Mouse (Mus musculus) adipocyte (in vitro differentiated cells): ENCODE data around the gene Dnajc3.

ENCODE experiments used
- DNase-seq: peaks from one replicate; pipeline ENCODE4 v3.0.0-alpha.2; 2016; ENCODE audit warnings: low spot score

Dnajc3 gene

GRCm38 (mm10) chr14:118937533-118938492, at the start of gene Dnajc3:
Gene Dnajc3, plus strand, starts transcription at chr14:118937976.
- peak; percentile 97 for DNase-seq

GRCm38 (mm10) chr14:118890101-118890500, 47.7 kb upstream of the Dnajc3 start:
- DNase-seq: no peak

- DNase-seq: no peak
Observed at GRCm38 (mm10) chr14:118895228-118895627, 42.5 kb upstream of the Dnajc3 start.

- DNase-seq: no peak
Observed at GRCm38 (mm10) chr14:118895655-118896054, 42.1 kb upstream of the Dnajc3 start.

DNA sequence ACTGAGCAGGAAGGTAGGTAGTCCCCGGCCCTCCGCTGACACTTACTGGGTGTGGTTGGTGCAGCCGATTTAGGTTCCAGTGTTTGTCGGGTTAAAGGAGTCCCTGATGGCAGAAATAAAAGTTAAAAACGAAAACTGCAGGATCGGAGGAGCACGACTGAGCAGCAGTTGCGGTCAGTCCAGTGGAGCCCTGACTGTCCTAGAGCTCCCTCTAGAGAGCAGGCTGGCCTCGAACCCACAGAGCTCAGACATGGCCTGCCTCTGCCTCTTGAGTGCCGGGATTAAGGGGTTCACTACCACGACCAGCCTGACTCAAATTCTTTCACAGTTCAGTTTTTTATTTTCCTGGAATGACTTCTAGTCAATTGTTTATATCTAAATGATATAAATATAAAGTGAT, 37.8 kb upstream of the Dnajc3 start:
- DNase-seq: no peak

GRCm38 (mm10) chr14:118900911-118901310, 36.9 kb upstream of the Dnajc3 start:
- no peak for DNase-seq

DNA sequence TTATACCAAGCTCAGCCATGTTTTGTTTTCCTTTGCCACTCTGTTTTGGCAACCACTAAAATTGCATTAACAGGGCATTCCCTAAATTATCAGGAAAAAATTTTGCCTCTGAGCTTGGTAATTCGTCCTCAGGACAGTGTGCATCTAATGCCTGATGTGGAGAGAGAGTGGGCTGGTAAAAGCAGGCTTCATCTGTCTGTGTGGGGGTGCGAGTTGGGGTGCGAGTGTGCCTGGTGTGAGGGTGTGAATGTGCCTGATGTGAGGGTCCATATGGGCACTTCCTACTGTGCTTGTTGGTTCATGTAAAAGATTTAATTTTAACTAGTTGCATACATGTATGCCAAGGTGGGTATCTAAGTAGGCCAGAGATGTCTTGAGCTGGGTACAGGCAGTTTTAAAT, 34.4 kb upstream of the Dnajc3 start:
- no peak for DNase-seq

- DNase-seq: no peak
Observed at GRCm38 (mm10) chr14:118903867-118904562, 33.8 kb upstream of the Dnajc3 start.

- DNase-seq: no peak
Observed at GRCm38 (mm10) chr14:118907592-118907991, 30.2 kb upstream of the Dnajc3 start.

DNA sequence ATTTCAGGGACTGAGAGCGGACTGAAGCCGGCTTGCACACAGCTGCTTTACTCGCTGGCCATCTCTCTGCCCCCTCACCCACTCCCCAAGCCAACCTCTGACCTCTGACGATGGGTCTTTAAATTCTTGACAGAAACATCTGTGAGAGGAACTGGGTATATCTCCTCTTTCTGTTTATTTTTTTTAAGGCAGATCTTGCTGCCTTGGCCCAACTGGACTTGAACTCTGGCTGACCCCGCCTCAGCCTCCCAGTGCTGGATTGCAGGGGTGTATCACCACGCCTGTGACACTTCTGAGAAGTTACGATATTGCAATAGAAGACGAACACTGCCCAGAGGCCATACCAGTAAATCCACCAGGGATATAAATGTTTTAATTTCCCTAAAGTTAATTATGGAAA, 27.9 kb upstream of the Dnajc3 start:
- DNase-seq: peak; percentile 32

DNA sequence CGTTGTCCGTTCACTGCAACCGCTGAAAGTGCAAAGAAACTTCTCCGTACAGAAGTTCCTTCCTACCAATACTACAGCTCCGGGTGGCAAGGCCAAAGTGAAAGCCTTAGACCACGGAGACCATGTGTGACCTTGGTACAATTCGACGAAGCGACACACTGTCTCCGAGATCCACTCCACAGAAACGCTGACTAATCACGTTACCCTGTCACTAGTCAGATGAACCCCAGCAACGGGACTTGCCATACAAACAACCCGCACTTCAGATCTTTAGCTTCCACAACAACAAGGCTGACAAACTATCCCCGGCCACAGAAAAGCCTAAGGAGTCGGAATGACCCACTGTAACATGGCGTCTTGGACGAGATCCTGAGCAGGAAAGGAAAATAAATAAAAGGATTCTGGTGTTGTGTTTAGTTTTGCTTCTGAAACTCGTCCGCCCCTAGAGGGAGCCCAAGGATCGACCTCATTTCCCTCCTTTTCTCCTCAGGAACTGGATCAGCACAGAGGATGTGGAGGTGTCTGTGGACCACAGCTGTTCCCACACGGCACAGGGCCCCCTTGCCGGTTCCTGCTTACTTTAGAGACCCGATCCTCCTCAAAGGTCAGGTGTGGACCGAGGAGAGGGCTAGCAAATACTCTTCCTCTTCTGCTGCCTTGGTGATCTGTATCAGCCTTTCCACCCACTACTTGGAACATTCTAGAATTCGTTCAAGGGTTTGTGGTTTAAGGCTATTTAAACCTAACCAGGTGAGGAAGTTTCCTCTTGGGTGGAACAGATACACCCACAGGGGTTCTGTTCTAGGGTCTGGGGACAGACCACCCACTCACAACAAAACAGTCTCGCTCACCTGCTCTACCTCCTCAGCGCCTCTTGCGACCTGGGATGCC, 27.2 kb upstream of the Dnajc3 start:
- peak; percentile 67 for DNase-seq

DNA sequence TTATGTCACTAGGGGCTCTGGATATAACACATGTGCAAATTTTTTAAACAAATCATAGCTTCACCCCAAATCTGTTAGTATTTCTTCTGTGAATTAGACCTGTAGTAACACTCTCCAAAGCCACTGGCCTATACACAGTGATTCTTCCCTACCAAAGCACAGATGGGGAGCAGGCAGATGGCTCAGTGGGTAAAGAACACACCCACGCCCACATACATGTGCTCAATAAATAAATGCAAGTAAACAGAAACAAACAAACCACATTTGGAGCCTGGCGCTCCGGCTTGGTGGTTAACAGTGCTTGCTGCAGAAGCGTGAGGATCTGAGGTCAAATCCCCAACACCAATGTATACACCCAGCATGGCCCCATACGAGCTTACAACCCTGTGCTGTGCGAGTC, 26.3 kb upstream of the Dnajc3 start:
- DNase-seq: no peak

DNA sequence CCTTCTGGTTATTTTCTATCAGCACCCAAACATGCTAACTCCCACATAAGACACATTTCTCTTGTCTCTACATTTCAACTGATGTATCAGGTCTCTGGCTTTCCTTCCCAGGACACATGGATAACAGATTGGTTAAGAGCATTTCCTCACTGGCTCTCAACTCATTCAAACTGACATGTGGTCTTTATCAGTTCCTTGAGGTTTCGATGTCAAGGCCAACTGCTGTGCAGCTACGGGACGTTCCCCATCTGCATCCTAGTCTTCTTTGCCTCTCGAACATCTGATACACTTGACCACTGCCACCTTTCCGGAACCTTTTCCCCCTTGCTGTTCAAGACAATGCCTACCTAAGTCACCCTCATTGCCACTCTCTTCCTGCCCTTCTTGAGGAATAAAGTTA, 24.1 kb upstream of the Dnajc3 start:
- DNase-seq: no peak

DNA sequence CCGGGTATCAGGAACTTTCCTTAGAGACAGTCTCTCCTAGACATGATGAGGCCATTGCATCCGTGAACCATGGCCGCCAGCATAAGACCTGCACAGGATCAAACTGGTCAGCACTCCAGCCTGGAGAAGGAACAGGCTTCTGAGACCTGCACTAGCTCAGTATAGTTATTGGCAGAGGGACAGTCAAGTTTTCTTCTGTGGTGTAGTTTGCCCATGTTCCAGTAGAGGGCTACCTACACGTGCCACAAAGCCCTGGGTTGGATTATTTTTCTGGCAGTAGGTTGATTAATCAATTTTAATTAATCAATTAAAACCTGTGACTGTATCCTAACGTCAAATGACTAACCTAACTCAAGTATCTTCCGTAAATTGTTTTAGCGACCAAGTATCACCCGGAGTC, 18.8 kb upstream of the Dnajc3 start:
- peak; percentile 57 for DNase-seq

DNA sequence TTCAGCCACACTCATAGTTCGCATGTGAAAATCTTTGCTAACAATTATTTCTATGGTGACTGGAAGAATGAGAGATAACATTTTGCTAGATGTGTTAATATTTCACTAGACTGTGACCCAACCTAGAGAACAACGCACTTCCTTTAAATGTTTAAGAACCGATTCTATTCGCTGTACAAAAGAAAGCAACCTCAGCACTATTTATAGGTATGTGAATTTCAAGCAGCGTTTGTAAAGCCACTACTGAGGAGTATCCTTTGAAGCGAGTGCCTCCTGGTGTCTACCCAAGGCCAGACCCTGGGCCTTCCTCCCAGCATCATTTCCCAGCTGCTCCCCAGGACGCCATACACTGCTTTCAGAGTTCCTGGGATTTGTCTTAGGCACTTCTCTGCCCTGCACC, 17.1 kb upstream of the Dnajc3 start:
- no peak for DNase-seq

GRCm38 (mm10) chr14:118922251-118922650, 15.5 kb upstream of the Dnajc3 start:
- DNase-seq: no peak

GRCm38 (mm10) chr14:118922667-118923184, 15.1 kb upstream of the Dnajc3 start:
- no peak for DNase-seq

DNA sequence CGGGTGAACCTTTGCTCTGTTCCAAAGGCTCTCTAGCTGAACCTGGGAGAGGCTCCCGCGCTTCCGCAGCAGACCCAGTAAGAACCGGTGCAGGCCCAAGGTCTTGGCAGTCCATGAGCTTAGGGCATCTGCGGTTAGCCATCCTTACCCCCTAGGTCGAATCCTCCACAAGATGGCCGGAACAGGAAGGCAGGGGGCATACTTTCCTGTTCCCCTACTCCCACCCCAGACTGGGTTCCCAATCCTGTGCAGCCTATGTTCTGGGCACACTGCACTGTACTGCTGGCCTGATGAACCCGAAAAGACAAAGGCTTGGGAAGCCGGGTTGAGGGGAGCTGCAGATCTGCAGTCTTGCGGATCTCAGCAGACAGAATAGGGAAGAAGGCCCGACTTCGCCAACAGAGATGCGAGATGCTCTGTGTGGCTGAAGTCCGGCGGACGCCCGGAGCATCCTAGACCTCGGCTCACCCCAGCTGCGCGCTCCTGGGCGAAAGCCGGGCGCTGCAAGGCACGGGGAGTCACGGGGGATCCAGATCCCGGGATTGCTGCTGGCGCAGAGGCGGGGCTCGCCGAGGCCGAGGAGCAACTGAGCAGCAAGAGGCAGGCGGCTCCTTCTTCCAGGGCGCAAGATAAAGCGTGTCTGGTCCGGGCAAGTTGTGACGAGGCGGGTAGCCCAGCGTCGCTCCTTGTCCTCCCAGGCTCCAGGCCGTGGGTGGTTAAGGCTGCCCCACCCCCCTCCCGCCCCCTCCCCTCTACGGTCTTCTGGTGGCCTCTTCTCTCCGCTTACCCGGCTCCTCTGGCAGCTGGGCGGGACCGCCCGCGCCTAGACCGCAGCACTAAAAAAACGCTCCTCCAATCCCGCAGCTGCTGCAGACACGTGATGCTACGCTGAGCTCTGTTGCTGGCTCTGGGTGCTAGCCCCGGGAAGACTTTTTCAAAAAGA, 12.8 kb upstream of the Dnajc3 start, which contains the start of gene Dzip1:
Gene Dzip1 (minus strand): TSS at position 788 of the 943 bp plus-strand sequence.
- peak; percentile 54 for DNase-seq

DNA sequence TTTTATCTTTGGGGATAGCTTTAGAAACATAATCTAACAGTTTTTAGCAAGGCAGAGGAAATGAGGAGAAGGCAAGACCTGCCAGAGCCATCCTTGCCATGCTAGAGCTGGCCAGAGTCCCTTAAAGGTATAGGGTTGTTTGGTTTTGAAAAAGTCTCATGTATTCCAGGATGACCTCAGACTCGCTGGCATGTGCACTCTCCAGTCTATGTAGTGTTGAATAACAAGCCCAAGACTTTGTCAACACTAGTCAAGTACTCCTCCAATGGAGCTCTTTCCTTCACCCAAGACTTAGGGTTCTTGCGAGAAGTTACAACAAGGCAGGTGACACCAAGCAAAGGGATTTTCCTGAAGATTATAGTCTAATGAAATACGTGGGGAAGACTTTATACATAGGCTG, 9.2 kb upstream of the Dnajc3 start:
- peak; percentile 31 for DNase-seq

- no peak for DNase-seq
Observed at GRCm38 (mm10) chr14:118929779-118930178, 8.0 kb upstream of the Dnajc3 start.

DNA sequence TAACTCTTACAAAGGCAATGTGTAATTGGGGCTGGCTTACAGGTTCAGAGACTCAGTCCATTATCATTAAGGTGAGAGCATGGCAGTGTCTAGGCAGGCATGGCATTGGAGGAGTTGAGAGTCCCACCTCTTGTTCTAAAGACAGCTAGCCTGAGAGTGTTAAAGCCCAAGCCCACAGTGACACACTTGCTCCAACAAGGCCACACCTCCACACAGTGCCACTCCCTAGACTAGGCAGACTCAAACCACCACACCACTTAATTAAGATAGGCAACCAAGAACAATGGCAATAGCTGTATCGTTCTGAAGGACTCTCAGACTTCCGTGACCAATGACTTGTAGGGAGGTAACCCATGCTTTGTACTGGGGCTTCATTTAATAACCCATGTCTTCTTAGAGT, 7.0 kb upstream of the Dnajc3 start:
- DNase-seq: no peak
